Mouse (Mus musculus) gastrocnemius, postnatal 25 days (tissue): Measurements from ENCODE around the gene Hoxd11. TPM values are rescaled to one million over a fixed set of nuclear protein-coding genes. Genes with fewer than 3 reads are reported as not detected.

Experiments
- DNase-seq: peaks from one replicate; pipeline ENCODE4 v3.0.0; 2022
- long read RNA-seq, 2 experiments: library from polyadenylated mRNA; stranded (forward); transcript quantifications; one replicate each; pipeline ENCODE4 v2.0.0; 2021
- total RNA-seq, 2 experiments: library from RNA; stranded (reverse); gene quantifications; 1 replicate in 1 of 2; 2 replicates in 1 of 2; pipeline ENCODE4 v1.2.3; 2021

Hoxd11 gene
- total RNA-seq, result under 1 TPM in 1 of 2 experiments, not detected in 1; 0.26 TPM
- long read RNA-seq, experiment 1, result 0 reads
- long read RNA-seq, experiment 2, result 0 reads

GRCm38 (mm10) chr2:74678891-74679595 is at the start of gene Hoxd11:
Gene Hoxd11, plus strand, starts transcription at chr2:74679557.
- no peak for DNase-seq

DNA sequence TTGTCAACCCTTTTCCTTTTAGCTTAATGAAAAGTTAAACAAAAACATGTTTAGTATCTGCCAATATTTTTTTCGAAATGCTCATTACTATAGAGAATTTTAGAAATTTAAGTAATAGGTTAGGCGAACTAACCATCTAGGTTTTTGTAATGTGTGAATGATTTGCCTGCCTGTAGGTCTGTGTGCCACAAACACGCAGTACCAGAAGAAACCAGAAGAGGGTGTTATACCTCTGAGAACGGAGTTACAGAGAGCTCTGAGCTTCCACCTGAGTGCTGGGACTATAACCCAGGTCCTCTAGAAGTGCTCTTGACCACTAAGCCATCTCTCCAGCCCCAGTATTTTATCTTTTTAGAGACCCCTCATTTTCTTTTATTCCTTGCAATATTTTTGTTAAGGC is 43.9 kb upstream of the Hoxd11 start:
- no peak for DNase-seq

DNA sequence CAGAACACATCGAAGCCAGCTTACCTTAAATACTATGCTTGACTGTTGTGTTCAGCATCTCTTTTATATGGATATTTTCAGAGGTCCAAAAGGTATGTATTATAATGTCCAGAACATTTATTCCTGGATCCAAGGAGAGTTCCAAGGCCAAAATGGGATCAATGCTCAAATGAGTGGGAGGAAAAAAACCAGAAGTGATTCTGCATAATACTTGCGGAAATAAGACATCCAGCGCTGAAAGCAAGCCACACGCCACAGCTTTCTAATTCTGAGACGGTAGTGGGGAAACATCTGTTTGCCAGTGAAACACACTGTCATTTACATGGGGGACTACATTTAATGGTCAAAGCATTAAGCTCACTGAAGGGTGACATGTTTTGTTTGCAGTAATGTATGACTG is 36.9 kb upstream of the Hoxd11 start:
- DNase-seq, result no peak

GRCm38 (mm10) chr2:74645631-74646030 is 33.7 kb upstream of the Hoxd11 start:
- DNase-seq, result no peak

GRCm38 (mm10) chr2:74647082-74647864 is 32.1 kb upstream of the Hoxd11 start:
- DNase-seq, result no peak

GRCm38 (mm10) chr2:74652996-74653340 is 26.4 kb upstream of the Hoxd11 start:
- no peak for DNase-seq

DNA sequence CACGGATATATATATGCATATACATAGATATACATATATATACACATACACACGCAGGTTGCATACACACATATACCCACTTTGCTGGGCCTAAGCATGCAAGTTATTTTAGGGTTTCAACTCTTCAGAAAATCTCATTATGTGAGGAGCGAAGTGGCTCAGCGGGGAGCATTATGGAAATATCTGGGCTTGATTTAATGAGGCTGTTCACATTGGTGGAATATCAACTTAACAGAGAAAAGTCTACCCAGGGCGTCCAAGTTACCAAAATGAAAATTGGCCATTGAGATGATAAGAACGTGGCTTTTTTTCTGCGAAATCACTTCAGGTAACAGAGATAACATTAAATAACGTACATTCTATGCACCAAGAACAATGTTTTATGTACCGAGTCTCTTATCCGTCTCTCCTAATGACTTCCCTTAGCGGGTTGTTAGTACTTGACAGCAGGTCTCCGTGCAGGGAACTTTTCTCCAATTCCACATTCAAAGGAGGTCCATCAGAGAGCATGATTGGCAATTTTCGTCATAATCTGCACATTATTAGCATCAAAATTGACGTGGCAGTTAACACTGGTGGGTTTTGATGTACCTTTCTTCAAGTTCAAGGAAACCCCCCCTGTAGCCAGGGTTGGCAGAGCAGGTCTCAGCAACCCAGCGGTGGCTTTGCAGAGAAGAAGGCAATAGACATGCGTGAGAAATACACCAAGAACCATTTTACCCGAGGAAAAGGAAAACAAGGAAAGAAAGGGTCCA is 25.4 kb upstream of the Hoxd11 start:
- no peak for DNase-seq

DNA sequence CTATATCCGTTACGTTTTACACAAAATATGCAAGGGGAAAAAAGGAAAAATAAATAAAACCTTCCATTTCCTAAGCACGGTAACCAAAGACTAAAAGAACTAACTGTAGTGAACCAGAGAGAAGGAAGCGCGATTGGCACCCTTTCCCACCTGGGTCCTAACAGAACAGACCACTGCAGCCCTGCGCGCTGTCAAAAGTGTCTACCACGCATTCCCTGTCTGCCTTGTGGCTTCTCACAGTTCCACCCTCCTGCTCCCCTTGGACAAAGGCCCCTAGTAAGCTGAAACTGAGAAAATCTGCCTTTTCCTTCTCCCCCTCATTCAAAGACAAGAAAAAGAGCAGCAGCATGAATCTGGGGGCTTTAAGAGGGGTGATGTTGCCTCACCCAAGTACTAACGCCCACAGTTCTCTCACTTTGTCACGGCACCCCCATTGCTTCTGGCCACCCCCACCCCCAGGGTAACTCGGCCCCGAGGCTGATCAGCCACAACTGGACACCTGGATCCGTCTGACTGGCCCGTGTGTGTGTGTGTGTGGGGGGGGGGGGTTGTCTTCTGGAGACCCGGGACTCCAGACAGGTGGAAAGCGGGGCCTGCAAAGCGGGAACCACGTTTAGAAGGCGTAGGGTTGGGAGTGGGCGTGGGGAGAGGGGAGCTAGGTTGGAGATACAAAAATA is 24.5 kb upstream of the Hoxd11 start:
- no peak for DNase-seq

GRCm38 (mm10) chr2:74655420-74655781 is 24.0 kb upstream of the Hoxd11 start:
- DNase-seq, result no peak

GRCm38 (mm10) chr2:74655821-74656631 is 23.3 kb upstream of the Hoxd11 start:
- no peak for DNase-seq

DNA sequence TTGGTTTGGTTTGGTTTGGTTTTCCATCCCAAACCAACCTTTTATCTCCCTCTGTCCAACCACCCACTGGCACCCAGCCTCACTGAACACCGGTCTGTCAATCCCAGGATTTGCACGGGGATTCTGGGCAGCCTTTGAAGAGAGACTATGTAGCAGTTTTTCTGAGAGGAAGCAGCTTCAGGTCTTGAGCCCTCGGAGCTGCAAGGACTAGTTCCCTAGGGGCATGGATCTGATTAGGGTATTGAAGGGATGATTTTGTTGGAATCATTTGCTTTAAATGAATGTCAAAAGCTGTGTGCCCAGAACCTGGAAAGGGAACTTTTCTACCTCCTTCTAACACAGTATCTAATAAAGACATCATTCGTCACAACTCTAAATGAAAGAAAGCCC is 22.7 kb upstream of the Hoxd11 start:
- no peak for DNase-seq

DNA sequence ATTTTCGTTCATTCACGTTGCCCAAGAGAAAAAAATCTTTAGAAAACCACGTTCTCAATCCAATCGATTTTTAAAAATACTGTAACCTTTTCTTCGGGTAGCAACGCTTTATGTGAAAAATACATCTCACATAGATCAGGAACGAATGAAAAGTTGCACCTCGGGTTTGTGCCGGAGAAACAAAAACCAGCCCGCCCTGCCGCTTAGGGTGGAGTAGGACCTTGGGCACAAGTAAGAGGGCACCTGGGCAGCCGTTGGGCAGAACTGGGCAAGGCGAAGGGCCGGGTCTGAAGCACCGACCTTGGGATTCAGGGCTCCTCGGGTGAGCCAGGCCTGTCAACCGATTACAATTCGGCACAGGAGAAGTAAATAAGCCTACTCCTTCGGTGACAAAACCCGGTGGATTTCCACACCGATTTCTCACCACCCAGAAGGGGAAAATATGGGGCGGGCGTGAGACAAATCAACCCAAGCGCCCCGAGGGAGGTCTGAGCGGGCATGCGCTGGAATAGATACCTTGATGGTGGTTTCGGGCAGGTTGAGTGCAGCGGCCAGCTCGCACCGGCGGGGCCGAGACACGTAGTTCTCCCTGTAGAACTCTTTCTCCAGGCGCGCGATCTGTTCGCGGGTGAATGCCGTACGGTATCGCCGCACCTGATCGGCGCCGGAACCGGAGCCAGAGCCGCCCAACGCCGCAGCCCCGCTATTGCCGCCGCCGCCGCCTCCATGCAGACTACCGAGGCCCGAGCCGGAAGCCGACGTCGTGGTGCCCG is 21.9 kb upstream of the Hoxd11 start:
- DNase-seq, result no peak

GRCm38 (mm10) chr2:74658024-74658666 is 21.2 kb upstream of the Hoxd11 start:
- no peak for DNase-seq

GRCm38 (mm10) chr2:74658667-74659371 is 20.5 kb upstream of the Hoxd11 start:
- no peak for DNase-seq

GRCm38 (mm10) chr2:74659507-74660005 is 19.8 kb upstream of the Hoxd11 start, which contains the start of gene Evx2:
Gene Evx2, minus strand, starts transcription at chr2:74659557.
- DNase-seq, result no peak

GRCm38 (mm10) chr2:74660421-74661375 is 18.7 kb upstream of the Hoxd11 start:
- no peak for DNase-seq

GRCm38 (mm10) chr2:74661685-74662084 is 17.7 kb upstream of the Hoxd11 start:
- DNase-seq, result no peak
